Mouse (Mus musculus) limb, embryonic 14.5 days (tissue): ENCODE measurements around the gene Ffar1. TPM values are rescaled to one million over a fixed set of nuclear protein-coding genes. Genes with fewer than 3 reads are reported as not detected.
"Not testable (repeated sequence)": the region's sequence is repeated elsewhere in the genome, so short reads cannot be mapped to it uniquely, and the experiment has no call there.

ENCODE experiments used
- ATAC-seq: fragments of 200-750 bp; cut with Nextera tagmentation; 2 replicates; pipeline ENCODE4 v1.8.0; 2017; ENCODE audit warnings: low read depth, moderate number of reproducible peaks, moderate TSS enrichment; ENCODE audit not compliant: low FRiP score
- DNase-seq: peaks from one replicate; pipeline ENCODE4 v3.0.0-alpha.2; 2015; ENCODE audit warnings: low spot score
- H3K27ac ChIP-seq: fragments of 300-500 bp; sonication (generic); replicated peaks from 2 replicates; pipeline ENCODE4 v1.5.1; 2014; ENCODE audit warnings: low read depth, mild to moderate bottlenecking, low read length, moderate library complexity, mixed read lengths
- H3K27me3 ChIP-seq: fragments of 300-500 bp; sonication (generic); 2 replicates; pipeline ENCODE4 v1.6.1; 2014; ENCODE audit warnings: low read length, mixed read lengths; ENCODE audit not compliant: control insufficient read depth, insufficient read depth
- H3K36me3 ChIP-seq: fragments of 300-500 bp; sonication (generic); 2 replicates; pipeline ENCODE4 v1.6.1; 2014; ENCODE audit warnings: mild to moderate bottlenecking, low read length, moderate library complexity, mixed read lengths; ENCODE audit not compliant: control insufficient read depth, insufficient read depth
- H3K4me1 ChIP-seq: fragments of 300-500 bp; sonication (generic); 2 replicates; pipeline ENCODE4 v1.6.1; 2014; ENCODE audit warnings: antibody characterized with exemption, low read length, mixed read lengths; ENCODE audit not compliant: control insufficient read depth, insufficient read depth
- H3K4me2 ChIP-seq: fragments of 300-500 bp; sonication (generic); replicated peaks from 2 replicates; pipeline ENCODE4 v1.6.1; 2014; ENCODE audit warnings: low read depth, mild to moderate bottlenecking, low read length, moderate library complexity; ENCODE audit not compliant: severe bottlenecking
- H3K4me3 ChIP-seq: fragments of 300-500 bp; sonication (generic); replicated peaks from 2 replicates; pipeline ENCODE4 v1.5.1; 2014; ENCODE audit warnings: low read length
- H3K9ac ChIP-seq: fragments of 300-500 bp; sonication (generic); 2 replicates; pipeline ENCODE4 v1.6.1; 2014; ENCODE audit warnings: mild to moderate bottlenecking, low read depth, low read length, moderate library complexity; ENCODE audit not compliant: severe bottlenecking
- H3K9me3 ChIP-seq: fragments of 300-500 bp; sonication (generic); 2 replicates; pipeline ENCODE4 v1.6.1; 2016; ENCODE audit warnings: low read length; ENCODE audit not compliant: control insufficient read depth
- POLR2A ChIP-seq: fragments of 200-500 bp; IDR thresholded peaks from 2 replicates; pipeline ENCODE4 v1.8.0; 2012; ENCODE audit warnings: inconsistent platforms, mild to moderate bottlenecking, moderate library complexity, borderline replicate concordance; ENCODE audit not compliant: insufficient read depth, insufficient read length; ENCODE audit errors: extremely low read depth
- WGBS: fragments of 180-500 bp; shearing (Covaris S2); extraction: QIAGEN DNeasy Blood & Tissue Kit; methylation state at CpG from one replicate; pipeline ENCODE4 v1.1.7; 2014; 5-methylcytosine and 5-hydroxymethylcytosine counted together
- polyA plus RNA-seq, 2 experiments: library from polyadenylated mRNA; depleted of rRNA in 1 of 2; stranded (reverse) in 1 of 2; unstranded in 1 of 2; fragments of >200 nt; fragmentation: Nextera tagmentation in 1 of 2; extraction: Ambion mirVana in 1 of 2; gene quantifications; 2 replicates each; pipeline versions ENCODE4 v1.2.1 to v1.2.3; 2012 to 2014

Gene Ffar1
- polyA plus RNA-seq, 2 experiments: 0.01 TPM; not detected in 1

- no peak for TF ChIP-seq POLR2A
- no peaks in the 10 kb centered on the region for H3K9me3 ChIP-seq
- ATAC-seq (no peak), DNase-seq (no peak)
- no peaks in the 10 kb centered on the region for H3K36me3 ChIP-seq
- WGBS: 64% methylated on average over 17 of the region's 17 CpGs
- H3K9ac ChIP-seq: no peak overlapping the region
- no peak overlapping the region for H3K27ac ChIP-seq
- H3K4me3 ChIP-seq: no peak overlapping the region
- H3K4me1 ChIP-seq: no peaks in the 10 kb centered on the region
- no peaks in the 10 kb centered on the region for H3K27me3 ChIP-seq
- no peak overlapping the region for H3K4me2 ChIP-seq
Measured at GRCm38 (mm10) chr7:30832261-30832660, 29.1 kb downstream of the Ffar1 start.

GRCm38 (mm10) chr7:30829428-30829827 lies 31.9 kb downstream of the Ffar1 start:
- Histone ChIP-seq H3K4me1 (no peaks in the 10 kb centered on the region), H3K4me3 (no peak overlapping the region), H3K9me3 (no peaks in the 10 kb centered on the region), H3K4me2 (no peak overlapping the region), H3K9ac (no peak overlapping the region), H3K36me3 (no peaks in the 10 kb centered on the region), H3K27me3 (no peaks in the 10 kb centered on the region), H3K27ac (no peak overlapping the region)
- DNase-seq (no peak), ATAC-seq (no peak)
- TF ChIP-seq POLR2A: no peak
- 60% methylated on average over 3 of the region's 3 CpGs for WGBS

GRCm38 (mm10) chr7:30828871-30829270 lies 32.5 kb downstream of the Ffar1 start:
- not testable (repeated sequence) for H3K27me3 ChIP-seq, DNase-seq, H3K36me3 ChIP-seq, ATAC-seq, H3K4me1 ChIP-seq, H3K4me2 ChIP-seq, H3K27ac ChIP-seq, H3K4me3 ChIP-seq, H3K9me3 ChIP-seq, H3K9ac ChIP-seq

GRCm38 (mm10) chr7:30826660-30827059 lies 34.7 kb downstream of the Ffar1 start:
- H3K4me2 ChIP-seq: no peak overlapping the region
- H3K36me3 ChIP-seq: no peaks in the 10 kb centered on the region
- 89% methylated on average over 10 of the region's 10 CpGs for WGBS
- no peak for TF ChIP-seq POLR2A
- no peak overlapping the region for H3K27ac ChIP-seq
- no peak overlapping the region for H3K9ac ChIP-seq
- ATAC-seq (no peak), DNase-seq (no peak)
- H3K4me1 ChIP-seq: no peaks in the 10 kb centered on the region
- H3K4me3 ChIP-seq: no peak overlapping the region
- H3K9me3 ChIP-seq: no peaks in the 10 kb centered on the region
- no peaks in the 10 kb centered on the region for H3K27me3 ChIP-seq

- no peak overlapping the region for H3K27ac ChIP-seq
- H3K36me3 ChIP-seq: no peaks in the 10 kb centered on the region
- TF ChIP-seq POLR2A: no peak
- ATAC-seq (no peak), DNase-seq (no peak)
- H3K9me3 ChIP-seq: no peaks in the 10 kb centered on the region
- H3K4me2 ChIP-seq: no peak overlapping the region
- H3K9ac ChIP-seq: no peak overlapping the region
- no peaks in the 10 kb centered on the region for H3K27me3 ChIP-seq
- no peaks in the 10 kb centered on the region for H3K4me1 ChIP-seq
- 96% methylated on average over 3 of the region's 3 CpGs for WGBS
- H3K4me3 ChIP-seq: no peak overlapping the region
Measured at GRCm38 (mm10) chr7:30824306-30824705, 37.1 kb downstream of the Ffar1 start.

- Histone ChIP-seq H3K4me3 (no peak within 1 kb of the TSS), H3K4me1 (no peaks in the 10 kb centered on the region), H3K4me2 (no peak within 1 kb of the TSS), H3K9me3 (no peaks in the 10 kb centered on the region), H3K9ac (no peak within 1 kb of the TSS), H3K27me3 (no peaks in the 10 kb centered on the region), H3K27ac (no peak within 1 kb of the TSS), H3K36me3 (no peaks in the 10 kb centered on the region)
- DNase-seq (no peak), ATAC-seq (no peak)
- no peak for TF ChIP-seq POLR2A
- 90% methylated on average over 18 of the region's 18 CpGs for WGBS
Measured at GRCm38 (mm10) chr7:30823675-30824074, 37.7 kb downstream of the Ffar1 start, which contains the start of gene Ffar2. Ffar2 (minus strand) TSS chr7:30823775.
